Mouse (Mus musculus) thymus, adult 2 months (tissue): ENCODE data around the gene Oit3. TPM values are rescaled to one million over a fixed set of nuclear protein-coding genes. Genes with fewer than 3 reads are reported as not detected.

Experiments
- DNase-seq: peaks from one replicate; pipeline ENCODE4 v3.0.0; 2021
- H3K27ac ChIP-seq: fragments of 200-500 bp; 2 replicates; pipeline ENCODE4 v1.5.1; 2012; ENCODE audit warnings: low read length, control low read depth; ENCODE audit not compliant: control insufficient read depth, insufficient read depth
- H3K27me3 ChIP-seq: fragments of 200-500 bp; 2 replicates; pipeline ENCODE4 v1.6.1; 2012; ENCODE audit warnings: mild to moderate bottlenecking, low read length, moderate library complexity, mixed read lengths; ENCODE audit not compliant: control insufficient read depth, insufficient read depth
- H3K36me3 ChIP-seq: fragments of 200-500 bp; 2 replicates; pipeline ENCODE4 v1.6.1; 2012; ENCODE audit warnings: mild to moderate bottlenecking, low read length, moderate library complexity; ENCODE audit not compliant: control insufficient read depth, insufficient read depth
- H3K4me1 ChIP-seq: fragments of 200-500 bp; replicated peaks from 2 replicates; pipeline ENCODE4 v1.6.1; 2012; ENCODE audit warnings: low read length; ENCODE audit not compliant: control insufficient read depth, insufficient read depth
- H3K4me3 ChIP-seq: fragments of 200-500 bp; 2 replicates; pipeline ENCODE4 v1.5.1; 2012; ENCODE audit warnings: mild to moderate bottlenecking, low read length, control low read depth, moderate library complexity; ENCODE audit not compliant: control insufficient read depth, insufficient read depth
- CTCF ChIP-seq: fragments of 200-500 bp; IDR thresholded peaks from 2 replicates; pipeline ENCODE4 v1.5.1; 2012; ENCODE audit warnings: mild to moderate bottlenecking, control low read depth, low read length, moderate library complexity, borderline replicate concordance; ENCODE audit not compliant: control insufficient read depth, poor library complexity, insufficient read depth; ENCODE audit errors: extremely low read depth
- POLR2A ChIP-seq: fragments of 200-500 bp; IDR thresholded peaks from 2 replicates; pipeline ENCODE4 v1.6.1; 2012; ENCODE audit warnings: mild to moderate bottlenecking, low read length, control low read depth, moderate library complexity; ENCODE audit not compliant: control insufficient read depth, poor library complexity, insufficient read depth; ENCODE audit errors: extremely low read depth
- WGBS: fragments of 180-500 bp; shearing (Covaris S2); methylation state at CpG from one replicate; pipeline ENCODE4 v1.1.7; 2018; 5-methylcytosine and 5-hydroxymethylcytosine counted together
- polyA plus RNA-seq: library from polyadenylated mRNA; depleted of rRNA; stranded (reverse); fragments of >200 nt; gene quantifications from 2 replicates; pipeline ENCODE4 v1.2.3, GENCODE M21; 2012

Gene Oit3
- polyA plus RNA-seq, 1 experiment, result 0.35 TPM

- Histone ChIP-seq H3K4me1 (no peaks in the 10 kb centered on the region), H3K4me3 (no peak overlapping the region), H3K36me3 (peaks cover 11% of the 10 kb centered on the region; the same call in 1 of the 2 replicates), H3K27ac (no peak overlapping the region), H3K27me3 (no peaks in the 10 kb centered on the region)
- no peak for TF ChIP-seq CTCF
- no peak for TF ChIP-seq POLR2A
- WGBS, result 93% methylated on average over 10 of the region's 10 CpGs
- no peak for DNase-seq
These were observed 5.4 kb upstream of the Oit3 start for GRCm38 (mm10) chr10:59446911-59447437.

DNA sequence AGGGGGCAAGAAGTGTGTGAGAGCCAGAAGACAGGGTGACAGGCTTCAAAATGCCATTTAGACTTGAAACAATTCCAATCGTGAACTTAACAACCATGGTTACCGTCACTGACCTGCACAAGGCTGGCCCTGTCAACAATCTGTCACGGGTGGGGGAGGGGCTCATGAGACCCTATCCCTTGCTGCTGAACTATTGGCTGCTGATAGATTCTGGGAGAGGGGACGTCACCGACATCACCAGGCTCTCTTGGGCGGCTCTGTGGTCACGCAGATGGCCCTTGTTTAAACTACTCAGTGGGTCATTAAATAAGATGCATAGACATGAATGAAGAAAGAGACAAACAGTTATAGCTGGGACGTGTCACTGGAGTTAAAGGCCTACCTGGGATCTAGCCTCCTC, 3.1 kb upstream of the Oit3 start:
- no peak overlapping the region for H3K27ac ChIP-seq
- H3K36me3 ChIP-seq, result peaks cover 7% of the 10 kb centered on the region; the same call in 1 of the 2 replicates
- no peak overlapping the region for H3K4me3 ChIP-seq
- no peak for DNase-seq
- WGBS, result 84% methylated on average over 8 of the region's 8 CpGs
- TF ChIP-seq CTCF, result no peak
- no peak for TF ChIP-seq POLR2A
- H3K27me3 ChIP-seq, result no peaks in the 10 kb centered on the region
- H3K4me1 ChIP-seq, result no peaks in the 10 kb centered on the region

DNA sequence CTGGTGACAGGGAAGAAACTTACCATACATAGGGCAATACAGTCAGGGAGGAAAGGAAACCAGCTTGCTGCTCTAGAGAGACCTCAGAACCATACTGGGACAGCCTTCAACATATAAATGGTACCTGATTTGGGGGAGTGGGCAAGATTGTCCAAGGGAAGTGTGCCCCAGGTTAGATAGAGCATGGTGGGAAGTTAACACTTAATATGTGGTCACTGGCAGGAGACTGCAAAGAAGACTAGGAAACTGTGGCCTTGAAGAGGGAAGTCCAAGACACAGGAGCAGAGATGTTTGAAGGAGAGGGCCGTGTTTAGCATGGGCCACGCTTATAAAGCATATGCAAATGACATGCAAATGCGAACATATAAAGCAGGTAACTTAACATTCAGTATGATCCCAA, 2.5 kb upstream of the Oit3 start:
- DNase-seq, result no peak
- Histone ChIP-seq H3K27me3 (no peaks in the 10 kb centered on the region), H3K4me1 (no peaks in the 10 kb centered on the region), H3K36me3 (peaks cover 7% of the 10 kb centered on the region; the same call in 1 of the 2 replicates), H3K4me3 (no peak overlapping the region), H3K27ac (no peak overlapping the region)
- 39% methylated on average over 3 of the region's 3 CpGs for WGBS
- TF ChIP-seq POLR2A (no peak), CTCF (no peak)

GRCm38 (mm10) chr10:59443212-59443611, 1.6 kb upstream of the Oit3 start:
- TF ChIP-seq POLR2A (no peak), CTCF (no peak)
- no peaks in the 10 kb centered on the region for H3K4me1 ChIP-seq
- no peak overlapping the region for H3K27ac ChIP-seq
- WGBS, result 45% methylated on average over 7 of the region's 7 CpGs
- no peak for DNase-seq
- no peak overlapping the region for H3K4me3 ChIP-seq
- no peaks in the 10 kb centered on the region for H3K27me3 ChIP-seq
- peaks cover 4% of the 10 kb centered on the region; the same call in 1 of the 2 replicates for H3K36me3 ChIP-seq

DNA sequence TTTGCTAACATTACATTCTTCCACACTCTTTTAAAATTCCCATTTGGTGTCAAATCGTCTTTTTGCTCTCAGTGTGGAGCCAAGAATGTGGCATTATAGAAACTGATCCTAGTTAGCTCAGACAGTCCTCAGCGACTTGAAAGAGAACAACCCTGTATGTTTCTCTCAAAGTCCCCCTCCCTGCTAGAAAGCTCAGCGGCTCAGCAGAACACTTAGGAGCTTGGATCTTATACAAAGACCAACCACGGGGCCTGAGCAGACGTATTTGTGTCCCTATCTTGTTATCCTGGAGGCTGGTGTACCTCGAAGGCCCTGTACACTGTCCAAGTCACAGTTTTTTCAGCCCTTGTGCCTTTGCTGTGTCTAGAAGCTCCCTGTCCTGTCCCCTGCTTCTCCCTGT, 1.4 kb downstream of the Oit3 start:
- no peak for TF ChIP-seq CTCF
- WGBS, result 87% methylated on average over 6 of the region's 6 CpGs
- DNase-seq, result no peak
- Histone ChIP-seq H3K36me3 (no peaks in the 10 kb centered on the region), H3K27me3 (no peaks in the 10 kb centered on the region), H3K4me1 (peaks cover 6% of the 10 kb centered on the region; the same call in 1 of the 2 replicates), H3K4me3 (no peak overlapping the region), H3K27ac (no peak overlapping the region)

DNA sequence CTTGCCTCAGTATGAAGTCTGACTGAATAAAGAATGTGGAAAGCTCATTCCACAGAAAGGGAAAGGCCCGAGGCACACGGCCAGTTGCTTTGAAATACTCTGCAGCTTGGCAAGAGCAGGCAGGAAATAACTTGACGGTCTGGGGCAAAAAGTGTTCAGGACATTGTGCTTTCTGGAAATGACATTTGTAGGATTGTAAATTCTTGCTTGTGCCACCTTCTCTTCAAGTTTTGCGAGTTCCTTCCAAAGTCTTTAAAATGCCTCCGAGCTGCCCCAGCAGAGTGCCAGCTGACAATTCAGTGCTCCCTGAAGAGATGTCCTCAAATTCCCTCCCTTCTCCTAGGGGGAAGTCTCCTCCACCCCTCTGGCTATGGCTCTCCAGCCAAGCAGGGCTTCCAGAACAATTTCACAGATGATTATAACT, 2.1 kb downstream of the Oit3 start:
- Histone ChIP-seq H3K36me3 (no peaks in the 10 kb centered on the region), H3K27ac (peak overlapping the region; percentile 36; the same call in 1 of the 2 replicates), H3K27me3 (no peaks in the 10 kb centered on the region), H3K4me3 (no peak overlapping the region), H3K4me1 (peaks cover 6% of the 10 kb centered on the region; the same call in 1 of the 2 replicates)
- TF ChIP-seq POLR2A, result no peak
- TF ChIP-seq CTCF, result no peak
- DNase-seq, result no peak
- 81% methylated on average over 5 of the region's 5 CpGs for WGBS

GRCm38 (mm10) chr10:59438651-59439050, 2.9 kb downstream of the Oit3 start:
- Histone ChIP-seq H3K27ac (no peak overlapping the region), H3K36me3 (no peaks in the 10 kb centered on the region), H3K27me3 (no peaks in the 10 kb centered on the region), H3K4me3 (no peak overlapping the region), H3K4me1 (peaks cover 6% of the 10 kb centered on the region; the same call in 1 of the 2 replicates)
- TF ChIP-seq CTCF (no peak), POLR2A (no peak)
- no peak for DNase-seq
- WGBS, result 96% methylated on average over 12 of the region's 12 CpGs
